Mouse (Mus musculus): ENCODE measurements around the gene Mmp21.

DNA sequence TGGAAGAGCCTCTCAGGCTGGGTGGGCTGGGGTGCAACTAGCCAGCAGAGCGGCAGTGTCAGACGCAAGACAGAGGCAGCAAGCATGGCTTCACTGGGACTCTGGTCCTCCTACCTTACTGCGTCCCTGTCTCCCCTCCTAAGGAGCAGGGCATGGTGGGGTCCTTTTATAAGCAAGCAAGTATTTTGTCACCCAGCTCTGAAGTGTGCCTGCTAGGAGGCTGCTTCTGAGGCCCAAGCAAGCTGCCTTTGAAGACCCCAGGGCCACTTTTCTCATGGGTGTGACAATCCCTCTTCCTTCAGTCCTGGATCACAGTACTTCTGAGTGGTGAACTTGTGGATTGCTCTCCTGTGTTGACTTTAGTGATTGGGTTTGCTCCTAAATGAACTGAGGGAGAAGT lies at the start of gene Mmp21:
- TF ChIP-seq USF1 (IDR thresholded peaks at IDR 0.05; ENCODE audit: low read depth) (no peak), TCF12 (IDR thresholded peaks at IDR 0.05; ENCODE audit: insufficient read depth, poor library complexity, severe bottlenecking) (no peak), POLR2A (IDR thresholded peaks at IDR 0.05; ENCODE audit: insufficient read length, low read depth) (no peak), MAX (IDR thresholded peaks at IDR 0.05; ENCODE audit: low read depth) (no peak)
